ENCODE assay signal across 8 mouse cellular contexts in genomic region chr5:107987835-107988251, GRCm38 (mm10). TPM values are rescaled to one million over a fixed set of nuclear protein-coding genes. Genes with fewer than 3 reads are reported as not detected.
A peak's percentile ranks its signal among the peaks of the same experiment; 100 is the strongest.
DNase-seq lines count a peak whose midpoint lies in the region; ATAC-seq and TF ChIP-seq lines count a peak whose summit lies in the region.

No protein-coding gene starts in this region.

- no peak for ATAC-seq in kidney, embryonic 14.5 days (ENCODE audit: low FRiP score, low TSS enrichment)
- peak; percentile 49 for ATAC-seq in Patski
- 0 out of 2 replicates have a peak, but pooled peaks have one; percentile 8 for ATAC-seq in forebrain, embryonic 15.5 days (replicated peaks)

- CTCF ChIA-PET in Patski (lab: Charles Lee) = interaction anchor here (1.0 to 4.6 kb wide), 13 partner anchors 10 to 71 kb away, joined by 3 to 61 read pairs (median 5); no protein-coding TSS in a partner anchor

- no peaks in the 10 kb centered on the region for H3K27me3 ChIP-seq in kidney, embryonic 14.5 days (ENCODE audit: control insufficient read depth, insufficient read depth, low read length)
- no peaks in the 10 kb centered on the region for H3K27me3 ChIP-seq in Patski
- no peaks in the 10 kb centered on the region for H3K27me3 ChIP-seq in forebrain, embryonic 15.5 days

- H3K4me1 ChIP-seq in kidney, embryonic 14.5 days (ENCODE audit: control insufficient read depth, insufficient read depth, low read length) = no peaks in the 10 kb centered on the region
- peaks cover 15% of the 10 kb centered on the region for H3K4me1 ChIP-seq in forebrain, embryonic 15.5 days

- H3K4me3 ChIP-seq in kidney, embryonic 14.5 days (ENCODE audit: low read length) = peak overlapping the region; percentile 77
- H3K4me3 ChIP-seq in forebrain, embryonic 15.5 days = peak overlapping the region; percentile 95

- no peak for DNase-seq in kidney, adult 8-10 months
- DNase-seq in Patski (ENCODE audit: low read depth, low spot score) (peak; percentile 64), liver (peak; percentile 61)
- DNase-seq in neural tube, embryonic 10.5 days (ENCODE audit: extremely low spot score, low spot score) = peak; percentile 36
- DNase-seq in urinary bladder, postnatal 4 days (ENCODE audit: low spot score in 2 of 2) = no peak
- DNase-seq in cerebellum, adult 9-10 months = no peak

- H3K4me2 ChIP-seq in kidney, embryonic 14.5 days (replicated peaks; ENCODE audit: low read depth, low read length) = peak overlapping the region; percentile 89
- H3K4me2 ChIP-seq in forebrain, embryonic 15.5 days (replicated peaks) = peak overlapping the region; percentile 55

- peak overlapping the region; percentile 83; the same call in 1 of the 2 replicates for H3K9ac ChIP-seq in kidney, embryonic 14.5 days (ENCODE audit: low read depth, low read length)
- H3K9ac ChIP-seq in forebrain, embryonic 15.5 days (replicated peaks) = peak overlapping the region; percentile 92

- WGBS in kidney, embryonic 14.5 days = 11% methylated on average over 5 of the region's 5 CpGs
- WGBS in forebrain, embryonic 15.5 days = 21% methylated on average over 5 of the region's 5 CpGs

- no peaks in the 10 kb centered on the region for H3K9me3 ChIP-seq in kidney, embryonic 14.5 days (ENCODE audit: control insufficient read depth, low read length)
- H3K9me3 ChIP-seq in forebrain, embryonic 15.5 days = no peaks in the 10 kb centered on the region

- no peak overlapping the region; the same call in 1 of the 2 replicates for H3K27ac ChIP-seq in kidney, embryonic 14.5 days (ENCODE audit: low read depth, low read length)
- peak overlapping the region; percentile 97 for H3K27ac ChIP-seq in forebrain, embryonic 15.5 days (replicated peaks)

- POLR2A ChIA-PET in Patski (lab: Charles Lee) = interaction anchor here (0.7 to 1.2 kb wide), 4 partner anchors 10 to 323 kb away, joined by 3 to 4 read pairs (median 3); no protein-coding TSS in a partner anchor

- in situ Hi-C loops in Patski (cut with MboI; ENCODE audit: low pct_unique_long_range_greater_than_20kb) = loop anchor here (5.0 kb wide), 1 partner anchor 61 kb away; no protein-coding TSS in a partner anchor

- TF ChIP-seq CTCF in Patski (IDR thresholded peaks at IDR 0.05) = no peak

- H3K36me3 ChIP-seq in kidney, embryonic 14.5 days (ENCODE audit: control insufficient read depth, insufficient read depth, low read length) = no peaks in the 10 kb centered on the region
- H3K36me3 ChIP-seq in forebrain, embryonic 15.5 days = no peaks in the 10 kb centered on the region

RNA-seq across cellular contexts. Expression of gene Fam69a, which starts 1.0 kb away (rescaled TPM):
- 18.3 and 22.0 TPM in 2 replicates for polyA plus RNA-seq in kidney, embryonic 14.5 days (2014; fragmentation: Nextera tagmentation; extraction: Ambion mirVana)
- polyA plus RNA-seq in Patski (2021) = 17.0 TPM
- polyA plus RNA-seq in forebrain, embryonic 15.5 days (2015; fragmentation: Nextera tagmentation; extraction: Ambion mirVana) = 31.5 and 31.9 TPM in 2 replicates

Comparison
In these comparisons a context has a peak if more than half of its experiments do, and no peak if none do; other contexts are left out.
1. DNase-seq: peak in Patski (single experiment), liver (single experiment) and neural tube, embryonic 10.5 days (single experiment); none in kidney, adult 8-10 months (0 of 2), urinary bladder, postnatal 4 days (0 of 2) and cerebellum, adult 9-10 months (single experiment).